Mouse (Mus musculus): ENCODE measurements at regions not wholly inside any gene's neighbourhood (a gene's known extent, or its start where the extent isn't known, plus 50 kb on each side); places are given as distances from the start of the nearest gene placed in this dataset.

- DNase-seq = no peak
Measured at GRCm38 (mm10) chr5:107035376-107035775, 71.3 kb downstream of the Cdc7 start.

- no peak for DNase-seq
Measured at GRCm38 (mm10) chr5:107035782-107036181, 71.7 kb downstream of the Cdc7 start.

GRCm38 (mm10) chr5:107036475-107036874, 72.4 kb downstream of the Cdc7 start:
- DNase-seq = no peak

- no peak for DNase-seq
Measured at GRCm38 (mm10) chr5:107037087-107037486, 73.0 kb downstream of the Cdc7 start.

- DNase-seq = no peak
Measured at GRCm38 (mm10) chr5:107039340-107039739, 75.2 kb downstream of the Cdc7 start.

- no peak for DNase-seq
Measured at GRCm38 (mm10) chr5:107039956-107040355, 75.8 kb downstream of the Cdc7 start.

- peak in 1 of 2 experiments; percentile 9 for DNase-seq
Measured at GRCm38 (mm10) chr5:107040489-107040888, 76.4 kb downstream of the Cdc7 start.

- no peak for DNase-seq
Measured at GRCm38 (mm10) chr5:107045163-107045562, 81.0 kb downstream of the Cdc7 start.

- peak; percentile 20 to 48 for DNase-seq
Measured at GRCm38 (mm10) chr5:107046501-107046931, 82.4 kb downstream of the Cdc7 start.

- no peak for DNase-seq
Measured at GRCm38 (mm10) chr5:107048607-107049006, 84.5 kb downstream of the Cdc7 start.

GRCm38 (mm10) chr5:107050076-107050475, 86.0 kb downstream of the Cdc7 start:
- peak in 1 of 2 experiments; percentile 12 for DNase-seq

GRCm38 (mm10) chr5:107051868-107052267, 87.7 kb downstream of the Cdc7 start:
- no peak for DNase-seq

- DNase-seq = no peak
Measured at GRCm38 (mm10) chr5:107054900-107055452, 90.9 kb downstream of the Cdc7 start.

- DNase-seq = no peak
Measured at GRCm38 (mm10) chr5:107055455-107055854, 91.3 kb downstream of the Cdc7 start.
